Mouse (Mus musculus) kidney, adult 2 months (tissue): Measurements from ENCODE around the gene Rnf114.

ENCODE experiments used
- CTCF ChIP-seq: fragments of 200-500 bp; conservative IDR thresholded peaks from 2 replicates; pipeline ENCODE4 v1.5.1; 2011; ENCODE audit warnings: low read depth, mild to moderate bottlenecking, control low read depth, low read length, moderate library complexity, mixed read lengths; ENCODE audit not compliant: insufficient read depth, insufficient read length
- POLR2A ChIP-seq: fragments of 200-500 bp; IDR thresholded peaks from one replicate; pipeline ENCODE4 v1.6.1; 2011; ENCODE audit warnings: low read depth, low read length, control low read depth

- TF ChIP-seq CTCF (no peak), POLR2A (no peak)
These were observed 7.5 kb upstream of the Rnf114 start for GRCm38 (mm10) chr2:167484932-167485331.
